Mouse (Mus musculus) CH12.LX (cell line): ENCODE data around the gene Spout1. TPM values are rescaled to one million over a fixed set of nuclear protein-coding genes. Genes with fewer than 3 reads are reported as not detected.

Experiments
- DNase-seq: peaks from one replicate; pipeline ENCODE4 v3.0.0-alpha.2; 2013; ENCODE audit errors: extremely low read depth
- H3K27ac ChIP-seq: 2 replicates; pipeline ENCODE4 v1.5.1; 2012; ENCODE audit warnings: low read depth, mild to moderate bottlenecking, control low read depth, moderate library complexity; ENCODE audit not compliant: insufficient read depth
- H3K27me3 ChIP-seq: replicated peaks from 2 replicates; pipeline ENCODE3; 2012; ENCODE audit warnings: inconsistent platforms
- H3K36me3 ChIP-seq, 2 experiments: replicated peaks in 1 of 2; 2 replicates each; pipeline versions ENCODE3 to v1.6.1; 2012; ENCODE audit warnings: inconsistent platforms in 1 of 2, low read length in 1 of 2, mild to moderate bottlenecking in 1 of 2, mixed read lengths in 1 of 2, moderate library complexity in 1 of 2; ENCODE audit not compliant: control insufficient read depth in 1 of 2, insufficient read depth in 1 of 2
- H3K4me1 ChIP-seq, 2 experiments: 2 replicates each; pipeline ENCODE4 v1.6.1; 2012; ENCODE audit warnings: inconsistent platforms in 1 of 2, moderate library complexity in 1 of 2; ENCODE audit not compliant: insufficient read depth in 2 of 2, control insufficient read depth in 1 of 2
- H3K4me2 ChIP-seq: 2 replicates; pipeline ENCODE4 v1.6.1; 2012; ENCODE audit warnings: low read depth, mild to moderate bottlenecking, control low read depth; ENCODE audit not compliant: poor library complexity, insufficient read depth, severe bottlenecking
- H3K4me3 ChIP-seq, 3 experiments: fragments of 150-350 bp in 1 of 3; sonication (generic) in 1 of 3; replicated peaks in 1 of 3; 2 replicates each; pipeline versions ENCODE3 to v1.5.1; 2011 to 2012; ENCODE audit warnings: low read depth in 2 of 3, low read length in 2 of 3, mild to moderate bottlenecking in 2 of 3, moderate library complexity in 2 of 3, control low read depth in 1 of 3, improper control_type of control experiment in 1 of 3, inconsistent platforms in 1 of 3, mixed read lengths in 1 of 3; ENCODE audit not compliant: poor library complexity in 1 of 3
- H3K79me2 ChIP-seq: replicated peaks from 2 replicates; pipeline ENCODE4 v1.6.1; 2012; ENCODE audit warnings: mild to moderate bottlenecking, moderate library complexity; ENCODE audit not compliant: control insufficient read depth, poor library complexity, insufficient read depth, severe bottlenecking; ENCODE audit errors: extremely low read depth
- H3K9ac ChIP-seq: 2 replicates; pipeline ENCODE4 v1.6.1; 2012; ENCODE audit warnings: low read depth, mild to moderate bottlenecking, control low read depth, moderate library complexity; ENCODE audit not compliant: insufficient read depth
- H3K9me3 ChIP-seq: replicated peaks from 2 replicates; pipeline ENCODE3; 2012; ENCODE audit warnings: low read length, inconsistent platforms, mixed read lengths
- CTCF ChIP-seq, 2 experiments: IDR thresholded peaks in 1 of 2; conservative IDR thresholded peaks in 1 of 2; 2 replicates each; pipeline ENCODE4 v1.5.1; 2011 to 2012; ENCODE audit warnings: low read depth in 2 of 2, low read length in 2 of 2, improper control_type of control experiment in 1 of 2, inconsistent platforms in 1 of 2, mild to moderate bottlenecking in 1 of 2, moderate library complexity in 1 of 2
- ELF1 ChIP-seq: IDR thresholded peaks from 2 replicates; pipeline ENCODE4 v1.6.1; 2014; ENCODE audit warnings: low read depth, mild to moderate bottlenecking, inconsistent platforms, low read length, improper control_type of control experiment
- EP300 ChIP-seq: IDR thresholded peaks from 2 replicates; pipeline ENCODE4 v1.6.1; 2011; ENCODE audit warnings: low read length, improper control_type of control experiment
- ETS1 ChIP-seq: conservative IDR thresholded peaks from 2 replicates; pipeline ENCODE4 v1.6.1; 2012; ENCODE audit warnings: low read depth, mild to moderate bottlenecking, inconsistent platforms, low read length, improper control_type of control experiment, moderate library complexity
- GABPA ChIP-seq: IDR thresholded peaks from 2 replicates; pipeline ENCODE4 v1.6.1; 2012; ENCODE audit warnings: low read depth, low read length, improper control_type of control experiment, inconsistent platforms; ENCODE audit not compliant: insufficient replicate concordance
- JUN ChIP-seq: IDR thresholded peaks from 2 replicates; pipeline ENCODE4 v1.6.1; 2011; ENCODE audit warnings: low read depth, mild to moderate bottlenecking, low read length, improper control_type of control experiment, moderate library complexity; ENCODE audit not compliant: insufficient read depth
- MEF2A ChIP-seq: IDR thresholded peaks from 2 replicates; pipeline ENCODE4 v1.6.1; 2014; ENCODE audit warnings: low read depth, mild to moderate bottlenecking, inconsistent platforms, low read length, improper control_type of control experiment, borderline replicate concordance
- NRF1 ChIP-seq: IDR thresholded peaks from 2 replicates; pipeline ENCODE4 v1.6.1; 2014; ENCODE audit warnings: low read depth, mild to moderate bottlenecking, inconsistent platforms, low read length, improper control_type of control experiment, moderate library complexity
- POLR2A ChIP-seq: IDR thresholded peaks from 2 replicates; pipeline ENCODE4 v1.6.1; 2011; ENCODE audit warnings: low read depth, mild to moderate bottlenecking, improper control_type of control experiment, low read length
- POLR2AphosphoS2 ChIP-seq: IDR thresholded peaks from 2 replicates; pipeline ENCODE4 v1.6.1; 2011; ENCODE audit warnings: low read depth, low read length, improper control_type of control experiment
- RAD21 ChIP-seq: IDR thresholded peaks from 2 replicates; pipeline ENCODE4 v1.6.1; 2011; ENCODE audit warnings: low read depth, mild to moderate bottlenecking, low read length, improper control_type of control experiment, moderate library complexity
- SMC3 ChIP-seq: IDR thresholded peaks from 2 replicates; pipeline ENCODE4 v1.6.1; 2011; ENCODE audit warnings: low read depth, low read length, improper control_type of control experiment
- TBP ChIP-seq: conservative IDR thresholded peaks from 2 replicates; pipeline ENCODE4 v1.6.1; 2011; ENCODE audit warnings: low read depth, low read length, improper control_type of control experiment
- USF1 ChIP-seq: IDR thresholded peaks from 2 replicates; pipeline ENCODE4 v1.6.1; 2014; ENCODE audit warnings: low read depth, mild to moderate bottlenecking, inconsistent platforms, low read length, improper control_type of control experiment
- ZMIZ1 ChIP-seq: IDR thresholded peaks from 2 replicates; pipeline ENCODE4 v1.6.1; 2012; ENCODE audit warnings: low read depth, mild to moderate bottlenecking, inconsistent platforms, low read length, improper control_type of control experiment
- ZNF384 ChIP-seq: IDR thresholded peaks from 2 replicates; pipeline ENCODE4 v1.6.1; 2012; ENCODE audit warnings: low read depth, low read length, improper control_type of control experiment, inconsistent platforms
- dilution Hi-C: fragments of 300-500 bp; cut with MboI; formaldehyde crosslinking; loops from 2 replicates; pipeline ENCODE4 v1.14.3; 2020; ENCODE audit warnings: low sequenced_read_pairs; ENCODE audit not compliant: extremely low pct_unique_long_range_greater_than_20kb, extremely low pct_ligation_motif_present
- in situ Hi-C: fragments of 300-500 bp; cut with MboI; formaldehyde crosslinking; loops from 3 replicates; pipeline ENCODE4 v1.14.3; 2019; ENCODE audit warnings: low sequenced_read_pairs, low pct_ligation_motif_present, low pct_unique_long_range_greater_than_20kb, mixed read lengths
- polyA plus RNA-seq: library from polyadenylated mRNA; unstranded; fragments of >175 nt; gene quantifications from 2 replicates; pipeline ENCODE4 v1.2.1, GENCODE M21; 2012; ENCODE audit warnings: low read depth; ENCODE audit not compliant: insufficient read length
- total RNA-seq, 2 experiments: library from RNA; depleted of rRNA; stranded (reverse); fragments of 300-350 nt in 1 of 2; fragments of >200 nt in 1 of 2; gene quantifications; 2 replicates each; pipeline ENCODE4 v1.2.3; 2012 to 2014

Spout1 gene
- total and polyA plus RNA-seq, 3 experiments, result 38.4 to 62.3 (median 49.2) TPM

- Histone ChIP-seq H3K79me2 (no peaks in the 10 kb centered on the region), H3K4me3 (no peak overlapping the region), H3K9ac (no peak overlapping the region), H3K9me3 (no peaks in the 10 kb centered on the region), H3K27ac (no peak overlapping the region)
- peak; percentile 61 for DNase-seq
- in situ Hi-C loops, result no loop called here
- no peak for TF ChIP-seq USF1
- TF ChIP-seq CTCF (conservative IDR thresholded peaks at IDR 0.05 in 1 of 2, IDR thresholded peaks at IDR 0.05 in 1 of 2; ENCODE audit: low read depth in 2 of 2, low read length in 2 of 2), result peak; percentile 64 to 68
- peak; percentile 80 for TF ChIP-seq ZNF384
- no peak for TF ChIP-seq POLR2AphosphoS2
- peak; percentile 61 for TF ChIP-seq RAD21
- peak; percentile 49 for TF ChIP-seq SMC3
- no peak for TF ChIP-seq TBP
- TF ChIP-seq, all 38 proteins: peak for 4
- Histone ChIP-seq H3K4me1 (peaks cover 8 to 16% of the 10 kb centered on the region in 2 experiments), H3K27me3 (peaks cover 23% of the 10 kb centered on the region), H3K4me2 (no peak overlapping the region), H3K36me3 (no peaks in the 10 kb centered on the region)
- dilution Hi-C loops, result no loop called here
Measured at GRCm38 (mm10) chr2:30203439-30203838, 25.2 kb upstream of the Spout1 start.

GRCm38 (mm10) chr2:30200388-30200925 is 22.2 kb upstream of the Spout1 start:
- dilution Hi-C loops, result no loop called here

GRCm38 (mm10) chr2:30199984-30200383 is 21.7 kb upstream of the Spout1 start:
- no peaks in the 10 kb centered on the region for H3K9me3 ChIP-seq
- in situ Hi-C loops (no loop called here), dilution Hi-C loops (no loop called here)
- no peak for TF ChIP-seq USF1
- no peak for TF ChIP-seq POLR2A
- no peak for TF ChIP-seq ZMIZ1
- TF ChIP-seq ELF1, result no peak
- no peak for TF ChIP-seq ZNF384
- TF ChIP-seq MEF2A, result no peak
- no peak for TF ChIP-seq JUN
- DNase-seq, result no peak
- H3K27ac ChIP-seq, result no peak overlapping the region
- no peak overlapping the region for H3K9ac ChIP-seq
- no peaks in the 10 kb centered on the region for H3K27me3 ChIP-seq
- no peak overlapping the region for H3K4me3 ChIP-seq
- peaks cover 4 to 9% of the 10 kb centered on the region in 2 experiments; a peak in 3 of 4 replicates for H3K4me1 ChIP-seq
- peaks cover 0 to 4% of the 10 kb centered on the region in 2 experiments for H3K36me3 ChIP-seq
- H3K79me2 ChIP-seq, result no peaks in the 10 kb centered on the region
- H3K4me2 ChIP-seq, result no peak overlapping the region

More at GRCm38 (mm10) chr2:30200388-30200925, 22.2 kb upstream of the Spout1 start:
- H3K4me1 ChIP-seq, result peaks cover 4 to 9% of the 10 kb centered on the region in 2 experiments; a peak in 3 of 4 replicates
- H3K27me3 ChIP-seq, result no peaks in the 10 kb centered on the region
- H3K36me3 ChIP-seq, result peaks cover 0 to 4% of the 10 kb centered on the region in 2 experiments
- H3K79me2 ChIP-seq, result no peaks in the 10 kb centered on the region
- H3K4me2 ChIP-seq, result no peak overlapping the region
- no peak overlapping the region for H3K4me3 ChIP-seq
- H3K27ac ChIP-seq, result no peak overlapping the region
- no peak for DNase-seq
- in situ Hi-C loops, result no loop called here
- no peak overlapping the region for H3K9ac ChIP-seq
- TF ChIP-seq ETS1 (no peak), GABPA (no peak), EP300 (no peak), CTCF (conservative IDR thresholded peaks at IDR 0.05 in 1 of 2, IDR thresholded peaks at IDR 0.05 in 1 of 2; ENCODE audit: low read depth in 2 of 2, low read length in 2 of 2) (no peak), NRF1 (no peak), RAD21 (no peak)
- TF ChIP-seq, all 38 proteins: peak for 0
- H3K9me3 ChIP-seq, result no peaks in the 10 kb centered on the region
